Mouse (Mus musculus): ENCODE measurements at regions not wholly inside any gene's neighbourhood (a gene's known extent, or its start where the extent isn't known, plus 50 kb on each side); places are given as distances from the start of the nearest gene placed in this dataset.

DNA sequence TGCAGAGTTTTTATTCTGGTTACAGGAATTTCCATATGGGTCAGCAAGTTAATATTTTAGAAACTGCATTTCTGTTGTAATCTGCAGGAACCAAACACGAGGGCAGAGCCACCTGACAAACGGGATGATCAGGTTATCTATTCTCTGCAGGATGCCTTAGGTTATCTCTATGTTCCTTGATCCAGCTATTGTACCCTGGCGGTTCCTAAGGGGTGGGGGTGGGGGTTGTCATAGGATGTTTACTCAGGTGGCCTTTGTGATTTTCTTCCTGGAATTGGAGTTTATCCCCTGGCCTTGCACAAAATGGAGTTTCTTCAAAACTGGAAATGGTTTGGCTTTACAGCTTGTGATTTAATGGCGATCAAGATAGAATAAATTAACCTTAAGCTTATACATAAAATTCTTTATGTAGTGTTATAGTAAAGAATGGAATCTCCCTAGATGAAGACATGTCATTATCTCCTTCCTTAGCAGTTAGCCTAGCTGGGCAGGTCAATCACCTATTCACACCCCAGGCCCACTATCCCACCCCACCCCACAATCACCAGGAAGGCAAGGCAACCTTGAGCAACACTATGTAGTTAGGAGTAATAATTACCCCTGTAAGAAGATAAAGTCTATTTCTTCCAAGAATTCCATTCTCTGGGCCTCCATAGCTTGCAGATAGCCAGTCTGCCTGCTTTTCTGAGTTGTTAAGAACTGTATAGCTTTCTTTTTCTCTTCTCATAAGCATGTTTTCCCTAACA is 192.3 kb upstream of the B430218F22Rik start:
- DNase-seq (ENCODE audit: low spot score): no peak

DNA sequence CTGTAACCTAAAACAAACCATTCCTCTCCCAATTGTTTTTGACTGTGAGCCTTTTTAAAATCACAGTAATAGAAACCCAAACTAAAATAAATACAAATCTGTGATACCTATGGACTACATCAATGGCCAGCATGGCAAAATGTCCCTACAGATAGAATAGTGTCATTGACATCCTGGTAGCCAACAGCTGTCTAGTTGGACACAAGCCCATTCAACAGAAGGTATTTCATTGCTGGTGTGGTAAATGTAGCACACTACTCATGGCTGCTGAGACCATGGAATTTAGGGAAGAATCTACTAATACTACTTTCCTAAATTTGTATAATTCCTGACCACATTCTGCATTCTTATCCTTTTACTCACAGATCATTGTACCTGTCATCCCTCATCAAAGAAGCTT is 178.3 kb upstream of the B430218F22Rik start:
- no peak for DNase-seq (ENCODE audit: low spot score)

DNA sequence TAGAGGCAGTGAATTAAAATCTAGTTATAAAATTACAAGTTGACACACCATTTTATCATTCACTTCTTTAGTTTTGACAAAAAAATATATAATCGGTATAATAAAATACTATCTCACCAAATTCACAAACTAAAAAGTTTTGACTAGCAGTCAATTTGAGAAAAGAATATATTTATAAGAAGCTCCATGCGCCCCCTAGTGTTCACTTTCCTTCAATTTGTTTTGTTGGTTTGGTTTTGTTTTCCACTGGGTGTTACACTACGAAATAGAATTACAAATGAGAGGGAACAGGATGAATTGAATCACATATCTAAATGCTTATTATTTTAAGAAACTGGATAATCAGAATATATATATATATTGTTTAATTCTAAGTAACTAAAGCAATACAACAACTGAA is 159.1 kb upstream of the B430218F22Rik start:
- DNase-seq (ENCODE audit: low spot score): peak; percentile 46

DNA sequence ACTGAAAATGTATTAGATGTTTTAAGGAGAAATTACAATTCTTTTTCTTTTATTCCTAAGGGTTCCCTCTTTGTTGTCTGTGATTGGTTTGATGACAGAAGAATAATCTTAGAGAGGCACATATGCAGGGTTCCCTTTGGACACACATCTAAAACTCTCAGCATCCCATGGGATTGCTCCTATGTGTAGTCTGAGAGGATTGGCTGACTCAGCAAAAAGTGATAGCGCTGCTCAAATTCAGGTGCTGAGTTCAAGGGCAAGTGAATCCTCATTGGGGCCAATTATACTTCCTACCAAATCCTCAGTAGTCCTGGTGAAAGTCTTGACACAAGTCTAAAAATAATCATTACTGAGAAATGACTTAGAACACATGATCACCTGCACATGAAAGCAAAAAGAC is 148.5 kb upstream of the B430218F22Rik start:
- DNase-seq (ENCODE audit: low spot score): no peak

DNA sequence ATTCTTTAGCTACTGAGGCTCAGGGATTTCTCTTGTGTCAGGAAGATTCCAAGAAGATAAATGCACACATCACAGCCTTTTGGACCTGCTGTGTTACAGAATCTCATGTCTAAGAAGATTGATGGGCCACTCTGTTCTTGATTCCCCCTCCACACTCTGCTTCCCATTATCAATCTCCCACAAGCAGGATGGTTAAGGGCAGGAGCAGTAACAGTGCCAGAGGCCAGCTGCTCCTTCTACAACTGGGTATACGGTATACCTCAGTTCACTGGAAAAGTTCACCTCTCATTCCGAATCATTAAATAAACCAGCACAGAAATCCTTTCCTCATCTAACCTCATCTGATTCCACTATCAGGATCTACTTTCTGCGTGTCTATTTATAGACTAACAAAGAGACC is 141.8 kb upstream of the B430218F22Rik start:
- DNase-seq (ENCODE audit: low spot score): no peak

DNA sequence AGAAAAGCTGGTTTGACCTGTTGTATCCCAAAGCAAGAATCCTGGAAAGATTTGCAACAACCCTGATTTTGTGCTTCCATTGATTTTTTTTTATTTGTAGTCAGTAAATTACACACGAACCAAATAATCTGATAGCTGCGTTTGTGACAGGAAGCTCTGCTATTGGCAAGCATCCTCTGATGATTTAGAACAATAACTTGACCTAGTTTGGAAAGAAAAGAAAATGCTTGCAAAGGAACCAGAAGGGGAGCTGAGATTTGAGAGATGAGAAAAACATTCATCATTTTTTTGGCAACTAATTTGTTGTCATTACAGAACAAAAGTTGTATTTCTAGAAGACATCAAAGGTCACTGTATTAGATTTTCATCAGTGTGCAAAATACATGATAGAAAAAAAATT is 140.9 kb upstream of the B430218F22Rik start:
- DNase-seq (ENCODE audit: low spot score): no peak

DNA sequence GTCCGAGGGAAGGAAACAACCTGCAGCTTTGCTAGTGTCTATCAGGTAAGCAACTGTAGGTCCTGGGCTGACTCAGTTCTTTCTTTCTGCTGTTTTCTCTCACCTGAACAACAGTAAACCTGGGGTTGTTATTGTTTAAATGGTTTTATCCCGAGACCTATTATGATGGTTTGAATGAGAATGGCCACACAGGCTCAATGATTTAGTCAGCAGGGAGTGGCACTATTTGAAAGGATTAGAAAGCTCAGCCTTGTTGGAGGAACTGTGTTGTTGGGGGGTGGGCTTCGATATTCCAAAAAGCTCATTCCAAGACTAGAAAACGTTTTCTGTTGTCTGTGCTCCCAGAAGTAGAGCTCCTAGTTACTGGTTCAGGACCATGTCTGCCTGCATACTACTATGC is 126.8 kb upstream of the B430218F22Rik start:
- DNase-seq (ENCODE audit: low spot score): no peak

DNA sequence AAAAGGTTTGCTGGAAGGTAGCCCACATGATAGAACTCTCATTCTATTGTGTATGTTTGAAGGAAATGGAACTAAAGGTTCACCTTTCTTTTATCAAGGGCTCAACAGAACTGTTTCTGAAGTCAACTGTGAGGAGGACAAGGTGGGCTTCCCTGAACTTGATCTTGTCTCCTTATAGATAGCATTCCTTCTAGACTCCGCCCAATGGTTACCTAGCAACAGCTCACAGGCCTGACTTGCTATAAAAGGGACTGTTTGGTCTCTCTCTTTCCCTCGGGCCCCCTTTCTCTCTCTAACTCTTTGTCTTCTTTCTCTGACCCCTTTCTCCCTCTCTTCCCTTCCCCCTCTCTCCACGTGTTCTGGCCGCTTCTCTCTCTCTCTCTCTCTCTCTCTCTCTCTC is 123.5 kb upstream of the B430218F22Rik start:
- no peak for DNase-seq (ENCODE audit: low spot score)

DNA sequence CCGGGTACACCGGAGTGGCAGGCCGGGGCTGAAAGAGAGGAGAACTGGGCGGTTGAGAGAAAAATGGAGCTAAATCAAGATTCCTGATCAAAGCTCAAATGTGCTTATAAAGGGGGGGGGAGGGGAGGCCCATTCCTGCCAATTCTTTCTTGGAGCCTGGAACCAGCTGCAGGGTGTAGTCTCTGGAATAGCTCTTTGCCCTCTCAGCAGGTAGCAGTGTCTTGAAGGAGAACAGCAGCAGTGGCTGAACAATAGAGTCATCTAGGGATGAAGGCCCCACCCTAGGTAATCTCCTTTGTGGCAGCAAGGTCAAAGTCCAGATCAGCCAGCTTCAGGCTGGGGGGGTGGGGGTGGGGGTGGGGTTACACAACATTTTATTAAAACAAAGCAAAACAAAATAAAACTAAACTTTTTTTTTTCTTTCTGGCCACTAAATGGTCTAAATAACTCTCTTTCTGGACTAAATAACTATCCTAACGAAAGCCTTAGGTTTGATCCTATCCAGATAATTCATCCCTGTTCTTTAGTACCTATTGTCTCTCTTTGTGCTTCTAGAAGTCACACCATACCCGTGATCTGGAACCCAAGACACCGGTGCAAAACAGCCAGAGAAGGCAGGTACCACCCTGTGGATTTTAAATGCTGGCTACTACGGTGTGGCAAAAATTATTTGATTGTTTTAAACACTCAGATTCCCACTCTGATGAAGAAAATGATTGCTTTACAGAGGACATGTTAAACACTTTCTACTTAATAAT is 120.5 kb upstream of the B430218F22Rik start:
- DNase-seq (ENCODE audit: low spot score): no peak

DNA sequence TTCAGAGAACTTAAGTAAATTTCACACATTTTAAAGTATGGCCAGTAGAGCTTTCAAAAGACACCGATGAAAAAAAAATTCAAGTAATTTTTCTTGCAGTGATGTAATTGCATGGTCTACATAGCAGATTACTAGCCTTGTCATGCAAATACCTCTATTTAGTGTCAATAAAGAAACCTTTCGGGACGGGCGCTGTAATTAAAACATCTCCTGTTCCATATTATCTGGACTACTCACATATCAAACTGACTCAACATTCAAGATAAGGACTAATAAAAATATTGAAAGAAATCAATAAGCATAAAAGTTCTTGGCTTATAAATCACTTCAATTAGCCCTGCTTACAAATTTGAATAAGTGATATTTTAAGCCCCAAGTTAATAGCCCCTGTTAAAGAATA is 113.5 kb upstream of the B430218F22Rik start:
- DNase-seq (ENCODE audit: low spot score): no peak

DNA sequence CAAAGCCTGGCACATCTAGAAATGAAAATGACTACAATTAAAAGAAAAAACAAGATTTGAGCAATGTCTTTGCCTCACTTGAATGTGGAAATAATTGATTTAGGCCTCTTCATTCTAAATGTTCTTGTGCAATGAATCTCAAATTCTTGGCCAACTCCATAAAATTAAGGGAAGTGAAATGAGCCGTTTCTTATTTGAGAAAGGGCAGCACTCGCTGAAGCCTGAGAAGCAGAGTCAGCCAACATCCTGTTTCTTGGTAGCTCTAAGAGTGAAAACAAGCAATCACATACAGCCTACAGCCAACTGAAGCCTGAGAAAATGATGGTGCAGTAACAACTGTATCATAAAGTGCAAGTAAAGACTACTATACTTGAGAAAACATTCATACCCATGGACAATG is 105.5 kb upstream of the B430218F22Rik start:
- DNase-seq (ENCODE audit: low spot score): peak; percentile 24

DNA sequence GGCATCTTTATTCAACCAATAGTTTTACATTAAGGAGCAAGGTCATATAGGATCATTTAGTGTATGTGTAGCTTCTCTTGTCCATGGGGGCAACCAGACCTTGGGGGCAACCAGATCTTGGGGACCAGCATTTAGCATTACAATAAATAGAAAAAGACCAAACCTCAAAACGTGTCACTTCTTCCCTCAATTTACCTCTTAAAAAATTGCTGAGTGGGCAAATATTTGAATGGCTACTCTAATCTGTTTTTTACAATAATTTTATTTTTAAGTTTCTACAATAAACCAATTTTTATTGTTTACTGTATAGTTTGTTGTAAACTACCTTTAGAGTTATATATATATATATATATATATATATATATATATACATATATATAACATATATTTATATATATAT is 92.7 kb upstream of the B430218F22Rik start:
- DNase-seq (ENCODE audit: low spot score): no peak

DNA sequence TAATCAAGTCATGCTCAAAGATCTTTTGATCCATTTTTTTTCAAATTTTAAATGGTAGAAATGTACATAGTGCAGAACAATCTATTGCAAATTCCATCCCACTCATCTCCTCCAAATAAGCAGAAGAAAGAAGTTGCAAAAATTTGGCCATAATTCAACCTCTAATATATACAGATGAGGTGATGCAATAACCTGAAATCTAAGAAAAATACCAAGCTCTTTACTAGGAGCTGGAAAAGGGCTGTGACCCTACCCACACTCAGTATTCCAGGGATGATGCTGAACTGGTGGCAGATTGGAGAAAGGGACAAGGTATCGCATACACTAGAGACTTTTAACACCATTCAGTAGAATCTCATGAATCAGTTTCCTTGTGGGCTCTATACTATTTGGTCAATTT is 76.3 kb upstream of the B430218F22Rik start:
- DNase-seq (ENCODE audit: low spot score): no peak

DNA sequence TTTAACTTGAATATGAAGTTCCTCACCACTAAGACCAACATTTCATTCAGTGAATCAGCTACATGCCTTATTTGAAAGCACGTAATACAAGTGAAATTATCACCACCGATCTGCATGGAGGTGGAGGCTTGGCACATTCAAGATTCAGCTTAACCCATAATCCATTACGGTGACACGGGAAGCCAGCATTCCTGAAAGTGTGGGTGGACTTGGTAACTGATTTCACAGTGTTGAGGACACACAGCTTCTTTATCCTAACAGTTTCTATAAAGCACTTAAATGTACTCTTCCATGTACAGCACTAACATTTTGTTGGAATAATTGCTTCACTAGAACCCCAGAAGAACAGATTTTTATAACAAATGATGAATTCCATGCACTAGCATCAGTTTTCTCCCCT is 72.8 kb upstream of the B430218F22Rik start:
- DNase-seq (ENCODE audit: low spot score): no peak

Measured in adipocyte (in vitro differentiated cells).